Mouse (Mus musculus): ENCODE measurements at regions not wholly inside any gene's neighbourhood (a gene's known extent, or its start where the extent isn't known, plus 50 kb on each side); places are given as distances from the start of the nearest gene placed in this dataset.

- no peak for TF ChIP-seq CTCF (IDR thresholded peaks at IDR 0.05; ENCODE audit: low read depth, low read length)
- no peak for TF ChIP-seq POLR2A (IDR thresholded peaks at IDR 0.05; ENCODE audit: insufficient read depth, low read length)
- no peak for TF ChIP-seq EP300 (IDR thresholded peaks at IDR 0.05; ENCODE audit: insufficient read depth, low read depth, low read length)
Observed at GRCm38 (mm10) chr15:10840621-10841034, 111.5 kb upstream of the C1qtnf3 start.
